Mouse (Mus musculus) forebrain, postnatal 0 days (tissue): ENCODE measurements around the gene Klf12. TPM values are rescaled to one million over a fixed set of nuclear protein-coding genes. Genes with fewer than 3 reads are reported as not detected.
A peak's percentile ranks its signal among the peaks of the same experiment; 100 is the strongest.

Experiments
- ATAC-seq: fragments of 200-750 bp; cut with Nextera tagmentation; 2 replicates; pipeline ENCODE4 v1.8.0; 2017; ENCODE audit warnings: mild to moderate bottlenecking, moderate library complexity
- DNase-seq: peaks from one replicate; pipeline ENCODE4 v3.0.0-alpha.2; 2015
- H3K27ac ChIP-seq: fragments of 300-500 bp; sonication (generic); 2 replicates; pipeline ENCODE4 v1.5.1; 2014; ENCODE audit warnings: low read depth, mild to moderate bottlenecking, antibody characterized with exemption, low read length, moderate library complexity, mixed read lengths
- H3K27me3 ChIP-seq: fragments of 300-500 bp; sonication (generic); 2 replicates; pipeline ENCODE4 v1.6.1; 2014; ENCODE audit warnings: mild to moderate bottlenecking, low read length, mixed read lengths; ENCODE audit not compliant: insufficient read depth
- H3K36me3 ChIP-seq: fragments of 300-500 bp; sonication (generic); 2 replicates; pipeline ENCODE4 v1.6.1; 2014; ENCODE audit warnings: mild to moderate bottlenecking, moderate library complexity; ENCODE audit not compliant: insufficient read depth
- H3K4me1 ChIP-seq: fragments of 300-500 bp; sonication (generic); 2 replicates; pipeline ENCODE4 v1.6.1; 2014; ENCODE audit warnings: antibody characterized with exemption; ENCODE audit not compliant: insufficient read depth
- H3K4me2 ChIP-seq: fragments of 300-500 bp; sonication (generic); 2 replicates; pipeline ENCODE4 v1.6.1; 2014; ENCODE audit warnings: low read depth, mild to moderate bottlenecking, moderate library complexity
- H3K4me3 ChIP-seq: fragments of 300-500 bp; sonication (generic); 2 replicates; pipeline ENCODE4 v1.5.1; 2014; ENCODE audit warnings: low read depth, low read length, mixed read lengths
- H3K9ac ChIP-seq: fragments of 300-500 bp; sonication (generic); 2 replicates; pipeline ENCODE4 v1.6.1; 2014; ENCODE audit warnings: mild to moderate bottlenecking
- H3K9me3 ChIP-seq: fragments of 300-500 bp; sonication (generic); 2 replicates; pipeline ENCODE4 v1.6.1; 2016; ENCODE audit warnings: low read length
- CTCF ChIP-seq: sonication (generic); IDR thresholded peaks from 2 replicates; pipeline ENCODE4 v1.5.1; 2016; ENCODE audit warnings: antibody characterized with exemption, control low read depth, low read depth
- WGBS: fragments of 180-500 bp; shearing (Covaris S2); extraction: QIAGEN DNeasy Blood & Tissue Kit; methylation state at CpG from one replicate; pipeline ENCODE4 v1.1.7; 2014; 5-methylcytosine and 5-hydroxymethylcytosine counted together
- polyA plus RNA-seq: library from polyadenylated mRNA; unstranded; fragments of >200 nt; fragmentation: Nextera tagmentation; extraction: Ambion mirVana; gene quantifications from 2 replicates; pipeline ENCODE4 v1.2.1, GENCODE M21; 2015
- total RNA-seq: library from RNA; depleted of rRNA; stranded (reverse); fragments of >200 nt; gene quantifications from 2 replicates; pipeline ENCODE4 v1.2.3, GENCODE M21; 2014; rRNA removed

Gene Klf12
- total RNA-seq: 30.3 and 47.9 TPM in 2 replicates
- polyA plus RNA-seq: 9.9 and 24.4 TPM in 2 replicates

GRCm38 (mm10) chr14:100284119-100284860, at the start of gene Klf12:
Klf12 (minus strand) TSS chr14:100284679.
- Histone ChIP-seq H3K9ac (peak within 1 kb of the TSS; percentile 91), H3K27me3 (no peaks in the 10 kb centered on the region), H3K36me3 (no peaks in the 10 kb centered on the region), H3K4me1 (no peaks in the 10 kb centered on the region), H3K4me3 (peak within 1 kb of the TSS; percentile 65), H3K4me2 (peak within 1 kb of the TSS; percentile 98), H3K27ac (peak within 1 kb of the TSS; percentile 95), H3K9me3 (no peaks in the 10 kb centered on the region)
- peak; percentile 25 for TF ChIP-seq CTCF
- peak; percentile 89 for ATAC-seq
- peak; percentile 91 for DNase-seq
- under 1% methylated on average over 40 of the region's 40 CpGs for WGBS

GRCm38 (mm10) chr14:100333369-100333768, 48.9 kb upstream of the Klf12 start:
- Histone ChIP-seq H3K4me3 (no peak overlapping the region), H3K9ac (no peak overlapping the region), H3K4me2 (no peak overlapping the region), H3K27ac (no peak overlapping the region), H3K36me3 (no peaks in the 10 kb centered on the region), H3K27me3 (no peaks in the 10 kb centered on the region), H3K4me1 (no peaks in the 10 kb centered on the region), H3K9me3 (no peaks in the 10 kb centered on the region)
- no peak for ATAC-seq
- no peak for TF ChIP-seq CTCF
- DNase-seq: peak; percentile 12
- WGBS: 62% methylated on average over 2 of the region's 2 CpGs

DNA sequence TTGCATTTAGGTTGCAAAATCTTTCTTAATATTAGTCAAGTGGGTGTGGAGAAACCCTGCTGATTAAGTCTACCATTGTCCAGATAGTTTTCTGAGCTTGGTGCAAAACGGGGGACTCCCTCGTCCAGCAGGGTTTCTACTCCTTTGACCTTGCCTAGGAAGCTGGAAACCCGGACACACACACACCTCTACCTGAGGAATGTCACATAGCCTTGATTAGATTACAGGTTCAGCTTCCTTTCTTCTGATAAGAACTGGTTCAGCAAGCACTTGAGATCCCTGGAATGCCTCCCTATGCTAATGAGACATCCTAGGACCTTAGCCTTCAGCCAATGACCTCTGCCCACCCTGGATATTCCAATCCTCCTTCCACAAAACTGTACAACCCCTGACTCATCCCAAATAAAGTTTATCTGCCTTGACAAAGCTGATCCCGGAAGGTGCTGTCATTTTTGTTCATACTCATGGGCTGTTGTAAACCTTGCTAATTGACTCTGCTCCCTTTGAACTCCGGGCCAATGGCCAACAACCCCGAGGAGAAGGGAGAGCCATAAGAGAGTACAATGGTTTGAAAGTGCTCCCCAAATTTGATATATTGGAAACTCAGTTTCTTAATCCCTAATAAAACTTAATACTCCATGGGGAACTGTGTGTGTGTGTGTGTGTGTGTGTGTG, 44.3 kb upstream of the Klf12 start:
- no peak overlapping the region for H3K9ac ChIP-seq
- no peaks in the 10 kb centered on the region for H3K36me3 ChIP-seq
- no peak overlapping the region for H3K4me2 ChIP-seq
- no peak overlapping the region for H3K4me3 ChIP-seq
- 75% methylated on average over 6 of the region's 6 CpGs for WGBS
- no peak overlapping the region for H3K27ac ChIP-seq
- H3K4me1 ChIP-seq: no peaks in the 10 kb centered on the region
- no peak for TF ChIP-seq CTCF
- ATAC-seq (no peak), DNase-seq (no peak)
- H3K9me3 ChIP-seq: no peaks in the 10 kb centered on the region
- H3K27me3 ChIP-seq: no peaks in the 10 kb centered on the region

DNA sequence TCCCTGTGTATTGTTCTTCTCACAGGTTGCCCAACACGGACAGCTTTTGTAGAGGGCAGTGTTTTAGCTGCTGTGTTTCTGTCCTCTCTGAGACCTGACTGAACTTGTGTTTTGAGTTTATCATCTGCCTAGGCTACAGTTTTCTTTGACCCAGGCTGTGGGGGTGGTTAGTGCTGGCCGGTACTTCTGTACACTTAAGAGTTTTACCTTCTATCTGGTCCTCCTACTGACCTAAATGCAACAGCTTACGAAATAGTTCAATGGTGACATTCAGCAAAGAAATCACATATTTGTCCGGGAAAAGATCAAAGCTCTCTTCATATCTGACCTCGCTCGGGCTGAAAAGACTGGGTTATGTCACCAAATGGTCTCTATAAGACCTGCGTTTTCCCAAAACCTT, 39.8 kb upstream of the Klf12 start:
- Histone ChIP-seq H3K4me3 (no peak overlapping the region), H3K36me3 (no peaks in the 10 kb centered on the region), H3K27me3 (no peaks in the 10 kb centered on the region), H3K4me2 (no peak overlapping the region), H3K27ac (no peak overlapping the region), H3K9me3 (0 out of 2 replicates have a peak, but pooled peaks cover 2% of the 10 kb centered on the region), H3K4me1 (no peaks in the 10 kb centered on the region), H3K9ac (no peak overlapping the region)
- 89% methylated on average over 7 of the region's 7 CpGs for WGBS
- no peak for DNase-seq
- no peak for TF ChIP-seq CTCF
- no peak for ATAC-seq

DNA sequence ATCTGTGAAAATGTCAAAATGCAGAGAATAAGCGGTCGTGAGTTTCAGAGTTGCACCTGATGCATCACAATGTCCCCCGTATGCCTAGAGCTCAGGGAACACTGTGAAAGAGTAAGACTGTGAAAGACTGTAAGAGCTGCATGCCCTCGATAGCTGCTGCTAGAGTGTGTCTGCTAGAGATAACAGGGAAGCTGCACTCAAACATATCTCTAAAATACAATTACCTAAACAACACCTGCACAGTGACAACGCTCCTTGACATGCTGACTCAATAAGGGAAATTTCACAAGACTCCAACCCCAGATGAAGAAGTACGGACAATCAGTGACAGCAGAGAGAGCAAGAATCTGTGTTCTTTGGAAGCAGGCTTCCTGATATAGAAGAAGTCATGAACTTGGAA, 37.5 kb upstream of the Klf12 start:
- no peaks in the 10 kb centered on the region for H3K36me3 ChIP-seq
- no peak for ATAC-seq
- H3K4me3 ChIP-seq: no peak overlapping the region
- H3K27me3 ChIP-seq: no peaks in the 10 kb centered on the region
- 95% methylated on average over 6 of the region's 6 CpGs for WGBS
- H3K9ac ChIP-seq: no peak overlapping the region
- DNase-seq: no peak
- no peak for TF ChIP-seq CTCF
- no peak overlapping the region for H3K27ac ChIP-seq
- no peak overlapping the region for H3K4me2 ChIP-seq
- H3K9me3 ChIP-seq: 0 out of 2 replicates have a peak, but pooled peaks cover 2% of the 10 kb centered on the region
- no peaks in the 10 kb centered on the region for H3K4me1 ChIP-seq

GRCm38 (mm10) chr14:100316780-100317179, 32.3 kb upstream of the Klf12 start:
- ATAC-seq: no peak
- no peak for TF ChIP-seq CTCF
- no peak for DNase-seq
- no peaks in the 10 kb centered on the region for H3K9me3 ChIP-seq
- H3K27me3 ChIP-seq: no peaks in the 10 kb centered on the region
- no peak overlapping the region for H3K4me2 ChIP-seq
- no peaks in the 10 kb centered on the region for H3K36me3 ChIP-seq
- no peak overlapping the region for H3K4me3 ChIP-seq
- 65% methylated on average over 4 of the region's 4 CpGs for WGBS
- H3K27ac ChIP-seq: no peak overlapping the region
- no peak overlapping the region for H3K9ac ChIP-seq
- H3K4me1 ChIP-seq: no peaks in the 10 kb centered on the region

- H3K27me3 ChIP-seq: no peaks in the 10 kb centered on the region
- no peaks in the 10 kb centered on the region for H3K9me3 ChIP-seq
- TF ChIP-seq CTCF: no peak
- 86% methylated on average over 4 of the region's 4 CpGs for WGBS
- ATAC-seq (no peak), DNase-seq (no peak)
- H3K4me1 ChIP-seq: no peaks in the 10 kb centered on the region
- no peak overlapping the region for H3K4me2 ChIP-seq
- no peaks in the 10 kb centered on the region for H3K36me3 ChIP-seq
- H3K9ac ChIP-seq: no peak overlapping the region
- no peak overlapping the region for H3K4me3 ChIP-seq
- no peak overlapping the region for H3K27ac ChIP-seq
Observed at GRCm38 (mm10) chr14:100314099-100314498, 29.6 kb upstream of the Klf12 start.
